Mouse (Mus musculus) kidney, postnatal 4 days (tissue): ENCODE results near the gene Clcn2.
A peak's percentile ranks its signal among the peaks of the same experiment; 100 is the strongest.
"Not testable (repeated sequence)": the region's sequence is repeated elsewhere in the genome, so short reads cannot be mapped to it uniquely, and the experiment has no call there.

Experiments used
- DNase-seq, 2 experiments: peaks; one replicate each; pipeline ENCODE4 v3.0.0; 2021; ENCODE audit warnings: mixed read lengths in 2 of 2

Gene Clcn2

GRCm38 (mm10) chr16:20700036-20700435 lies 17.5 kb downstream of the Clcn2 start:
- DNase-seq = no peak

GRCm38 (mm10) chr16:20699266-20699665 lies 18.3 kb downstream of the Clcn2 start:
- DNase-seq = no peak

GRCm38 (mm10) chr16:20695622-20696323 lies 21.8 kb downstream of the Clcn2 start:
- peak; percentile 90 to 94 for DNase-seq

GRCm38 (mm10) chr16:20694781-20695180 lies 22.8 kb downstream of the Clcn2 start:
- peak; percentile 31 to 51 for DNase-seq

- DNase-seq = peak; percentile 94
These were observed 24.3 kb downstream of the Clcn2 start, which contains the start of gene Fam131a for GRCm38 (mm10) chr16:20693111-20693701. Fam131a (plus strand) TSS chr16:20693241.

- no peak for DNase-seq
These were observed 25.1 kb downstream of the Clcn2 start for GRCm38 (mm10) chr16:20692241-20692965.

DNA sequence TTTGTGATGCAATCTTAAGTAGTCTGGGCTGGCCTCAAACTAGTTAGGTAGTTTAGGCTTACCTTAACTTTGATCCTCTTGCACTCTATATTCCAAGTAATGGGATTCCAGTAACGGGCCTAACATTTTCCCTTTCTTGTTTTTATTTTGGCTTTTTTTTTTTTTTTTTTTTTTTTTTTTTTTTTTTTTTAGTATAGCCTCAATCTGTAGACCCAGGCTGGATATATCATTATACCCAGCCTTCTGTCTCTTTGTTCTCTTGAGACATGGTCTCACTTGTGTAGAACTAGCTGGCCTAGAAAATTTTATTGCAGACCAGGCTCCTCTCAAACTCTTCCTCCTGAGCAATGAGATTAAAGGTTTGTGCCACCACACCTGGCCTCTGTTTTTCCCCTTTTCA lies 25.9 kb downstream of the Clcn2 start:
- DNase-seq = no peak

DNA sequence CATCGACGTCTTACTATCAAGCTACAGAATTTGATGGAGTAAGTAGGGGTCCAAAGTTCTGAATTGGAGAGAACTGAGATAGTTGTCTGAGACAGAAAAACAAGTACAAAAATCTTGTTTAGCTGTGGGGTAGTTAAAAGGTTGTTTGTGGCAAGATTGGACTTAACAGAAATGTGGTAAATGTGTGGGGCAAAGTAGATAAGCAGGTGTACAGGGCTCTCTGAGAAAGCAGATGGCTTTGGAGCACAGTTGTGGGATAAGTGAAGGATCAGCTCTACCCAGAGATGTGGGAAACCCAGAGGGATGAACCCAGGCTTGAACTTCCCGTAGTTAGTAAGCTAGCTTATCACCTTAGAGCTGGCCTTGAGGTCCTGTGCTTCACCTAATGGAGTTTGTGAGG lies 26.8 kb downstream of the Clcn2 start:
- no peak for DNase-seq

GRCm38 (mm10) chr16:20677974-20678675 lies 39.4 kb downstream of the Clcn2 start:
- DNase-seq = peak; percentile 58 to 73

- DNase-seq = no peak
These were observed 40.2 kb downstream of the Clcn2 start for GRCm38 (mm10) chr16:20677380-20677779.

DNA sequence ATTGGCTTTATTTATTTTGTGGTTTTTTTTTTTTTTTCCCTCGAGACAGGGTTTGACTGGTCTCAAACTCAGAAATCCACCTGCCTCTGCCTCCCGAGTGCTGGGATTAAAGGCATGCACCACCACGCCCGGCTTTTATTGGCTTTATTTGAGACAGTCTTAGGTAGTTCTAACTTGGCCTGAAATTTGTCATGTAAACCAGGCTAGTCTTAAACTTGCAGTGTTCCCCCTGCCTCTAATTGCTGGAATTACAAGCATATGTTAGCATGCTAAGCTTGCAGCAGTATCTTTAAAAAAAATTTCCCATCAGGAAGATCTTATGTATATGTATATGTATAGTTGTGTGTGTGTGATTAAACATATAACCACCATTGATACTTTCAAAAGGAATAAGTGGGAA lies 40.8 kb downstream of the Clcn2 start:
- DNase-seq = no peak

DNA sequence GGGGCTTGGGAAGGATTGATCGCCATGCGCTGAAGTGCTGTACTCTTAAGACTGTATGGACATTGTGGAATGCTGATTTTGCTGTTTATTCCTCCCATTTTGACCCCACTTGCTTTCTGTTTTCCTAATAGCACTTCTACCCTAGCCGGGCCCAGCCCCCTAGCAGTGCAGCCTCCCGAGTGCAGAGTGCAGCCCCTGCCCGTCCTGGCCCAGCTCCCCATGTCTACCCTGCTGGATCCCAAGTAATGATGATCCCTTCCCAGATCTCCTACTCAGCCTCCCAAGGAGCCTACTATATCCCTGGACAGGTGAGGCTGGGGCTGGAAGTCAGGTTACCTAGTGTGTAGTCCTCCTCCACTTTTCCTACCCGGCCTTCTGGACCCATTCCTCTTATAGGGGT lies 42.3 kb downstream of the Clcn2 start:
- no peak for DNase-seq

GRCm38 (mm10) chr16:20673706-20674303 lies 43.7 kb downstream of the Clcn2 start:
- peak; percentile 39 to 57 for DNase-seq

DNA sequence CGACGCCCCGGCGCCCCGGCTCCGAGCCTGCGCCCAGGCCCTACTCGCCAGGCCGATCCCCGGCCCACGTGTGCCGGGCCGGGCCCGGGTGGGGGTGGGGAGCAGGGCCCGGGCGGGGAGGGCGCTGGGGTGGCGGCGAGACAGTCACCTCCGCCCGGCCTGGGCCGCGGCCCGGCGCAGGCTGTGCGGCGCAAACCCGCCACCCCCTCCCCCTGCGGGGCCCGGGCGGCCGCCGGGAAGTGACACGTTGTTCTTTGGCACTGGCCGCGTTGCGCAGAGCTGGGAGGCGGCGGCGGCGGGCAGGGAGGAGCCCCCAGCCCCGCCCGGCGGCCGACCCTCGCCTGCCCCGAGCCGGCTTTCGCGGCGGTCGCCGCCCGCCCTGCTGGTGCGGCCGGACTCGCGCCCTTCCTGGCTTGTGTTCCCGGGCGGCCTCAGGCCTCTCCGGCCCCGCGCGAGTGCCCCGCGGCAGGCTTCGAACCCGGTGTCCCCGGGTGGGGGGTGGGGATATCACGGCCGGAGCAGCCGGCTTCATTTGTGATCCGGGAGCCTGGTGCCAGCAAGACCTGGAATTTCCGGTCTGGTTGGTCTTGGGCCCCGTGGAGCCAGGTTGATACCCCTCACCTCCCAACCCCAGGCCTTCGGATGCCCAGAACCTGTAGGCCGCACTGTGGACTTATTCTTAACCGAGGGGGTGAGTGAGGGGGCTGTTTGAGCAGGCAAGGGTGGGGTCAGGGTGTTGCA lies 44.4 kb downstream of the Clcn2 start:
- peak; percentile 72 to 85 for DNase-seq

DNA sequence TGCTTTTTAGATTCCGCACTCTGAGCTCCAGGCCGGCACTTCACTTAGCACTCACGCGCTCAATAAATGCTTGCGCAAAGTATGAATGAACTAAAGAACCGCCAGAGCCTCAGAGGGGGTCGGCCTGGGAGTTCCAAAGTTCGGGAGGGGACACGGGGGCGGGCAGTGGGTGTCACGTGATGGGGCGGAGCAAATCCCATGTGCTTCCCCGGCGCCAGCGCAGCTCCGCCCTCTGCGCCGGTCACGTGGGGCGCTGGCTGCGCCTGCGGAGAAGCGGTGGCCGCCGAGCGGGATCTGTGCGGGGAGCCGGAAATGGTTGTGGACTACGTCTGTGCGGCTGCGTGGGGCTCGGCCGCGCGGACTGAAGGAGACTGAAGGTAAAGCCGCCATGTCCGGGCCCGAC lies 45.0 kb downstream of the Clcn2 start:
- peak; percentile 98 to 99 for DNase-seq

DNA sequence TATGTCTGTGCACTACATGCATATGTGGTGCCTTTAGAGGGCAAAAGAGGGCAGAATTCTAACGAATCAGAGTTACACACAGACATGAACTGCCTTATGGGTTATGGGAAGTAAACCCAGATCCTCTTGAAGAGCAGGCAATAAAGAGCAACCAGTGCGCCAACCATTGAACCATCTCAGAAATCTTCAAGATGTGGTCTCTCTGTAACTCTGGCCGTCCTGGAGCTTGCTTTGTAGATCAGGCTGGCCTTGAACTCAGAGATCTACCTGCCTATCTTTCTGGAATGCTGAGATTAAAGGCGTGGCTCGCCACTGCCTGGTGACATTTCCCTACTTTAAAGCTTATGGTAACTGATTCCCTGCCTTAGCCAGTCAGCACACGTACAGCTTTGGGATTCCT lies 45.7 kb downstream of the Clcn2 start:
- peak in 1 of 2 experiments; percentile 13 for DNase-seq

DNA sequence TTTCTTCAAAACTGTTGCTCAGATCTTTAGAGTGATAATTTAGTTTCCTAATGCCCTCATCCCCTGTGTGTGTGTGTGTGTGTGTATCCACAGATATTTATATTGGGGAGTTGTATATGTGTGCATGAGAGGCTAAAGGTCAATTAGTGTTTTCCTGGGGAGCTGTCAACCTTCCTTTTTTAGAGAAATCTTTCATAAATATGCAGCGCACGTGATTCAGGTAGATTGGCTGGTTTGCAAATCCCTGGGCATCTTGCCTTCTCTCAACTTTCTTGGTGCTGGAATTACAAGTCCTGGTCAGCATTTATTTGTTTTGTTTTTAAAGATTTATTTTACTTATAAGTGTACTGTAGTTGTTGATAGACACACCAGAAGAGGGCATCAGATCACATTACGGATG lies 47.3 kb downstream of the Clcn2 start:
- no peak for DNase-seq

- DNase-seq = not testable (repeated sequence)
These were observed 49.5 kb downstream of the Clcn2 start, which contains the start of gene Eif4g1 for GRCm38 (mm10) chr16:20668013-20668412. Eif4g1 (plus strand) TSS chr16:20668313.

DNA sequence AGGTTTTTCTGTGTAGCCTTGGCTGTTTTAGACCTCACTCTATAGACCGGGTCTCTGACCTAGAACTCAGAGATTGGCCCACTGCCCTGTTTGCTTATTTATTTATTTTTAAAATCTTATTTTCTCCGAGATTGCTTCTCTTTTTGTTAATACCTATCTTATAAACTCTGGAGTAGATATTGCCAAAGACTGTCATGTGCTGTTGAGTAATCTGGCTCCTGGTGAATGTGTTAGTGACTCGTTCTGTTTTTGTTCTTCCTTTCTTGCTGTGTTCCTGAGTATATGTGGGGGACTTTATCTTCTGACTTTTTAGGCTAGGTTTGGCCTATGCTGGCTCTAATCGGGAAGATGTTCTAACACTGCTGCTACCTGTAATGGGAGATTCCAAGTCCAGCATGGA lies 59.9 kb downstream of the Clcn2 start:
- no peak for DNase-seq

DNA sequence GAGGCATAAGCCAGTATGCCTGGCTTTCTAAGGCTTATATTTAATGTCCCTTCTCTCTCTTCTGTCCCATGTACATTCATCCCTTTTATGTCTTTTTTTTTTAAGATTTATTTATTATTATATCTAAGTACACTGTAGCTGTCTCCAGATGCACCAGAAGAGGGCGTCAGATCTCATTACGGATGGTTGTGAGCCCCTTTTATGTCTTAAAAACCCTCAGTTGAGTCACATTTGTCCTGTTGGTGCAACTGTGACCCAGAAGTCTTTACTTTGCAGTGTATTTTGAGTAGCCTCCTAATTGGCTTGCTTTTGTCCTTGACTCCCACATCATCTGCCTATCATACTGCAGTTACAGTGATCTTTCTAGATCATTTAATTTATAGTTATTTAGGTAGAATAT lies 64.2 kb downstream of the Clcn2 start:
- no peak for DNase-seq
